Mouse (Mus musculus): Measurements from ENCODE around the gene Bicdl1. TPM values are rescaled to one million over a fixed set of nuclear protein-coding genes. Genes with fewer than 3 reads are reported as not detected.

Bicdl1 gene
- polyA plus RNA-seq, 1 experiment from 2014 or later, result 8.0 TPM

DNA sequence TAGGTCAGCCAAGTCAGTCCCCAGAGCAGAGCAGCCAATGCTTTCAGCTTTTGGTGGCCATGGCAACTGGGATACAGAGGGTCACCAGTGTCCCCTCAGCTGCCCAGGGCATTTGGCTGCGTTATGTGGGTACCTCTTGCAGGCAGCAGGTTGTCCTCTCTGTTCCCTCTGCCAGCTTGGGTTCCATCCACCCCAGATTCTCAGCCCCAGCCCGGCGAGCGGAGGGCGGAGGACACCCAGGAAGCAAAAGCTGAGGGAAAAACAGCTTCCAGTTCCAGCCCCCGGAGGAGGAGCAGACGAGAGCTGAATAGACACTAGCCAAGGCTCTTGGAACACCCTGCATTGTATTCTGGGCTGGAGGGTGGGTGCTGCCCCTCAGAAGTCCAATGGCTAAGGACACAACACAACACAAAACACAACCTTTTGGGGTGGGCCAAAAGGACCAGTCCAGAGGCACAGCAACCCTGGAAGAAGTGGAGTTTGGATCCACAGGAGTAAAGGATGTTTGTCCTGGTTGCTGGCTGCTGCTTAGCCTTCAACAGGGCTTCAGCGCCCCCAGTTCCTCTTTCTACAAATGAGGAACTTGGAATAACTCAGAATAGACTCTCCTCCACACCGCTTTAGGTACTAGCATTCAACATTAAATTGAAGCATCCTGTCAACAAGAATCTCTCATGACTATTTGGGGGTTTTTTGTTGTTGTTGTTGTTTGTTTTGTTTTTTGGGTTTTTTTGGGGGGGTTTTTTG lies 107.6 kb downstream of the Bicdl1 start:
- H3K27ac ChIP-seq (ENCODE audit: low read depth, low read length), result no peak overlapping the region
- 73% methylated on average over 9 of the region's 9 CpGs for WGBS
- TF ChIP-seq CTCF (IDR thresholded peaks at IDR 0.05; ENCODE audit: low read depth), result no peak
- no peaks in the 10 kb centered on the region for H3K9me3 ChIP-seq (ENCODE audit: control insufficient read depth)
- H3K4me1 ChIP-seq (replicated peaks; ENCODE audit: control insufficient read depth, insufficient read depth, low read length), result no peaks in the 10 kb centered on the region
- H3K4me2 ChIP-seq (replicated peaks; ENCODE audit: low read depth), result no peak overlapping the region
- no peak for ATAC-seq
- no peaks in the 10 kb centered on the region for H3K27me3 ChIP-seq (replicated peaks; ENCODE audit: control insufficient read depth, insufficient read depth, low read length)
- no peak overlapping the region for H3K4me3 ChIP-seq (ENCODE audit: low read depth, low read length)
- no peak overlapping the region for H3K9ac ChIP-seq (ENCODE audit: low read depth, low read length)
- H3K36me3 ChIP-seq (ENCODE audit: control insufficient read depth, insufficient read depth), result peaks cover 27% of the 10 kb centered on the region

DNA sequence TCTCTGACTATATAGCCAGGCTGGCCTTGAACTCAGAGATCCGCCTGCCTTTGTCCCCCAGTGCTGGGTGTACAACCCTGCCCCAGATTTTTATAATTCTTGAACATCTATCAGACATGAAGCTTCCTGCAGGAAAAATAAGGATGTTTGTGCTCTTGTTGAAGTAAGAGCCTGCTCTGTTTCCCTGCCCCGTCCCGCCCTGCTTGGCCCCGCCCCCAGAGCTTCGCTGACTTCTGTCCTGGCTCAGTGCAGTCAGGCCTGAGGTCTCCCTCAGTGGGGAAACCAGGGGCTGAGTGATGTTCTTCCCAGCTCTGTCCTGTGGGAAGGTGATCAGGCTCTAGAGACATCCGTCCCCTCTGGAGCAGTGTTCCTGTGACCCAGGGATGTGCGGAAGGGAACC lies 108.7 kb downstream of the Bicdl1 start:
- TF ChIP-seq CTCF (IDR thresholded peaks at IDR 0.05; ENCODE audit: low read depth), result no peak
- H3K27me3 ChIP-seq (replicated peaks; ENCODE audit: control insufficient read depth, insufficient read depth, low read length), result no peaks in the 10 kb centered on the region
- H3K4me3 ChIP-seq (ENCODE audit: low read depth, low read length), result no peak overlapping the region
- WGBS, result 72% methylated on average over 7 of the region's 7 CpGs
- no peaks in the 10 kb centered on the region for H3K9me3 ChIP-seq (ENCODE audit: control insufficient read depth)
- H3K36me3 ChIP-seq (ENCODE audit: control insufficient read depth, insufficient read depth), result peaks cover 39% of the 10 kb centered on the region
- no peak for ATAC-seq
- no peak overlapping the region for H3K9ac ChIP-seq (ENCODE audit: low read depth, low read length)
- no peak overlapping the region for H3K4me2 ChIP-seq (replicated peaks; ENCODE audit: low read depth)
- H3K27ac ChIP-seq (ENCODE audit: low read depth, low read length), result no peak overlapping the region
- H3K4me1 ChIP-seq (replicated peaks; ENCODE audit: control insufficient read depth, insufficient read depth, low read length), result no peaks in the 10 kb centered on the region

GRCm38 (mm10) chr5:115619690-115620089 lies 111.7 kb downstream of the Bicdl1 start:
- TF ChIP-seq CTCF (IDR thresholded peaks at IDR 0.05; ENCODE audit: low read depth), result no peak
- Histone ChIP-seq H3K4me3 (ENCODE audit: low read depth, low read length) (no peak overlapping the region), H3K36me3 (ENCODE audit: control insufficient read depth, insufficient read depth) (peaks cover 67% of the 10 kb centered on the region), H3K9ac (ENCODE audit: low read depth, low read length) (no peak overlapping the region), H3K9me3 (ENCODE audit: control insufficient read depth) (no peaks in the 10 kb centered on the region), H3K27ac (ENCODE audit: low read depth, low read length) (no peak overlapping the region), H3K4me1 (replicated peaks; ENCODE audit: control insufficient read depth, insufficient read depth, low read length) (no peaks in the 10 kb centered on the region), H3K27me3 (replicated peaks; ENCODE audit: control insufficient read depth, insufficient read depth, low read length) (no peaks in the 10 kb centered on the region), H3K4me2 (replicated peaks; ENCODE audit: low read depth) (no peak overlapping the region)
- no peak for ATAC-seq
- 69% methylated on average over 15 of the region's 15 CpGs for WGBS

GRCm38 (mm10) chr5:115614948-115615347 lies 116.5 kb downstream of the Bicdl1 start:
- TF ChIP-seq CTCF (IDR thresholded peaks at IDR 0.05; ENCODE audit: low read depth), result peak; percentile 79
- H3K27ac ChIP-seq (ENCODE audit: low read depth, low read length), result no peak overlapping the region; the same call in 1 of the 2 replicates
- H3K4me1 ChIP-seq (replicated peaks; ENCODE audit: control insufficient read depth, insufficient read depth, low read length), result no peaks in the 10 kb centered on the region
- no peak overlapping the region for H3K4me2 ChIP-seq (replicated peaks; ENCODE audit: low read depth)
- H3K36me3 ChIP-seq (ENCODE audit: control insufficient read depth, insufficient read depth), result peaks cover 95% of the 10 kb centered on the region
- no peaks in the 10 kb centered on the region for H3K9me3 ChIP-seq (ENCODE audit: control insufficient read depth)
- ATAC-seq, result peak; percentile 48; the same call in 1 of the 2 replicates
- no peaks in the 10 kb centered on the region for H3K27me3 ChIP-seq (replicated peaks; ENCODE audit: control insufficient read depth, insufficient read depth, low read length)
- WGBS, result 77% methylated on average over 7 of the region's 7 CpGs
- H3K4me3 ChIP-seq (ENCODE audit: low read depth, low read length), result no peak overlapping the region
- no peak overlapping the region for H3K9ac ChIP-seq (ENCODE audit: low read depth, low read length)

DNA sequence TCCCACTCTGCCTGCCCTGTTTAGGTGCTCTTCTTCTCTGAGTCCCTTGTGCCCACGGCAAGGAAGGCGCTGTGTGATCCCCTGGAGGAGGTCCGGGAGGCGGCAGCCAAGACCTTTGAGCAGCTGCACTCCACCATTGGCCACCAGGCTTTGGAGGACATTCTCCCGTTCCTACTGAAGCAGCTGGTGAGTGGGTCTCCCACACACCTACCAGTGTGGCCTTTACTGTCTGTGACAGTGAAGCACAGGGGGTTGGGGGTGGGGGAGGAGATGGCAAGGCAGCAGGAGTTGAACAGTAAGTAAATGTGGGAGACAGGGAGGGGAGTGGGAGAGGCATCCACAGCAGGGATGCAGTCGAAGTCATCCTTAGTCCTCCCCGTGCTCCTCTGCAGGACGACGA lies 118.1 kb downstream of the Bicdl1 start:
- no peaks in the 10 kb centered on the region for H3K9me3 ChIP-seq (ENCODE audit: control insufficient read depth)
- no peak overlapping the region for H3K9ac ChIP-seq (ENCODE audit: low read depth, low read length)
- H3K4me2 ChIP-seq (replicated peaks; ENCODE audit: low read depth), result no peak overlapping the region
- H3K27ac ChIP-seq (ENCODE audit: low read depth, low read length), result no peak overlapping the region
- no peak overlapping the region for H3K4me3 ChIP-seq (ENCODE audit: low read depth, low read length)
- peaks cover 94% of the 10 kb centered on the region for H3K36me3 ChIP-seq (ENCODE audit: control insufficient read depth, insufficient read depth)
- TF ChIP-seq CTCF (IDR thresholded peaks at IDR 0.05; ENCODE audit: low read depth), result no peak
- no peaks in the 10 kb centered on the region for H3K4me1 ChIP-seq (replicated peaks; ENCODE audit: control insufficient read depth, insufficient read depth, low read length)
- 85% methylated on average over 9 of the region's 9 CpGs for WGBS
- no peak for ATAC-seq
- H3K27me3 ChIP-seq (replicated peaks; ENCODE audit: control insufficient read depth, insufficient read depth, low read length), result no peaks in the 10 kb centered on the region

DNA sequence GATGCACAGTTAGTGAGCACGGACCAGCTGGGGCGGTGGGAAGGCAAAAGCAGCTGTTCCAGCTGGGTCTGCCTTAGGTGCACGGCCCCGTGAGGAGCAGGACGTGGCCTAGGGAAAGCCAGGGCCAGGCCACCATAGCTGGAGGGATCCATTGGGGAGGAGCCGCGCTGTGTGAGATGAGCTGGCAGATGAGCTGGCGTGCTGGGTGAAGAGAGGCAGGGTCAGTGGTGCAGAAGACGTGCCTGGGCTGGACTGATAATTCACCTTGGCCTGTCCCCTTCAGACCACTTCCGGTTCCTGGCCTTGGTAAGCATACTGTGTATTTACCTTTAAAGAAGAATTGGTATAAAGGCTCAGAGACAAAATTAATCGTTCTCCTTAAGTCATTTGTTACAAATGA lies 119.9 kb downstream of the Bicdl1 start:
- no peaks in the 10 kb centered on the region for H3K27me3 ChIP-seq (replicated peaks; ENCODE audit: control insufficient read depth, insufficient read depth, low read length)
- WGBS, result 92% methylated on average over 11 of the region's 11 CpGs
- H3K4me1 ChIP-seq (replicated peaks; ENCODE audit: control insufficient read depth, insufficient read depth, low read length), result no peaks in the 10 kb centered on the region
- H3K9me3 ChIP-seq (ENCODE audit: control insufficient read depth), result no peaks in the 10 kb centered on the region
- no peak overlapping the region for H3K4me3 ChIP-seq (ENCODE audit: low read depth, low read length)
- no peak overlapping the region for H3K27ac ChIP-seq (ENCODE audit: low read depth, low read length)
- H3K4me2 ChIP-seq (replicated peaks; ENCODE audit: low read depth), result no peak overlapping the region
- H3K36me3 ChIP-seq (ENCODE audit: control insufficient read depth, insufficient read depth), result peaks cover 92% of the 10 kb centered on the region
- no peak for ATAC-seq
- no peak for TF ChIP-seq CTCF (IDR thresholded peaks at IDR 0.05; ENCODE audit: low read depth)
- no peak overlapping the region for H3K9ac ChIP-seq (ENCODE audit: low read depth, low read length)
